Mouse (Mus musculus) left cerebral cortex, adult 8-10 months (tissue): ENCODE measurements around the gene Impad1. TPM values are rescaled to one million over a fixed set of nuclear protein-coding genes. Genes with fewer than 3 reads are reported as not detected.

Source experiments
- DNase-seq, 2 experiments: peaks; one replicate each; pipeline ENCODE4 v3.0.0; 2022; ENCODE audit warnings: low spot score in 2 of 2
- total RNA-seq, 4 experiments: library from RNA; stranded (reverse); gene quantifications; 2 replicates each; pipeline ENCODE4 v1.2.4; 2022

The Impad1 gene
- total RNA-seq, result 10 to 100 TPM; 62.6 to 69.0 (median 65.7) TPM

GRCm38 (mm10) chr4:4792992-4793834 is at the start of gene Impad1:
Gene Impad1 (minus strand): TSS chr4:4793355.
- DNase-seq, result peak; percentile 75 to 85

- DNase-seq, result peak in 1 of 2 experiments; percentile 9
Measured at GRCm38 (mm10) chr4:4840145-4840544, 47.0 kb upstream of the Impad1 start.

GRCm38 (mm10) chr4:4833789-4834295 is 40.7 kb upstream of the Impad1 start:
- DNase-seq, result no peak

GRCm38 (mm10) chr4:4828131-4828530 is 35.0 kb upstream of the Impad1 start:
- DNase-seq, result no peak

GRCm38 (mm10) chr4:4822119-4822518 is 29.0 kb upstream of the Impad1 start:
- no peak for DNase-seq

GRCm38 (mm10) chr4:4792141-4792991 is 789 bp downstream of the Impad1 start:
- DNase-seq, result peak; percentile 32 to 48

- DNase-seq, result no peak
Measured at GRCm38 (mm10) chr4:4791180-4791579, 2.0 kb downstream of the Impad1 start.

GRCm38 (mm10) chr4:4785169-4785568 is 8.0 kb downstream of the Impad1 start:
- no peak for DNase-seq

- no peak for DNase-seq
Measured at GRCm38 (mm10) chr4:4784305-4784704, 8.8 kb downstream of the Impad1 start.

- no peak for DNase-seq
Measured at GRCm38 (mm10) chr4:4783686-4783957, 9.5 kb downstream of the Impad1 start.

- no peak for DNase-seq
Measured at GRCm38 (mm10) chr4:4782882-4783685, 10.1 kb downstream of the Impad1 start.

- DNase-seq, result no peak
Measured at GRCm38 (mm10) chr4:4779265-4779770, 13.8 kb downstream of the Impad1 start.

- DNase-seq, result no peak
Measured at GRCm38 (mm10) chr4:4771523-4772114, 21.5 kb downstream of the Impad1 start.

GRCm38 (mm10) chr4:4765806-4766205 is 27.3 kb downstream of the Impad1 start:
- no peak for DNase-seq

- no peak for DNase-seq
Measured at GRCm38 (mm10) chr4:4758376-4758775, 34.8 kb downstream of the Impad1 start.

- no peak for DNase-seq
Measured at GRCm38 (mm10) chr4:4729427-4729826, 63.7 kb downstream of the Impad1 start.

GRCm38 (mm10) chr4:4726241-4726776 is 66.8 kb downstream of the Impad1 start:
- no peak for DNase-seq

GRCm38 (mm10) chr4:4723821-4724220 is 69.3 kb downstream of the Impad1 start:
- DNase-seq, result no peak

- DNase-seq, result no peak
Measured at GRCm38 (mm10) chr4:4722081-4722480, 71.1 kb downstream of the Impad1 start.

GRCm38 (mm10) chr4:4717763-4718347 is 75.3 kb downstream of the Impad1 start:
- no peak for DNase-seq
